Mouse (Mus musculus) embryonic facial prominence, embryonic 12.5 days (tissue): Measurements from ENCODE around the gene Palmd. TPM values are rescaled to one million over a fixed set of nuclear protein-coding genes. Genes with fewer than 3 reads are reported as not detected.

ENCODE experiments used
- ATAC-seq: fragments of 200-750 bp; cut with Nextera tagmentation; 2 replicates; pipeline ENCODE4 v1.8.0; 2017; ENCODE audit not compliant: insufficient number of reproducible peaks, insufficient read depth, low FRiP score, low TSS enrichment
- H3K27ac ChIP-seq: fragments of 300-500 bp; sonication (generic); 2 replicates; pipeline ENCODE4 v1.5.1; 2016; ENCODE audit warnings: mild to moderate bottlenecking
- H3K27me3 ChIP-seq: fragments of 300-500 bp; sonication (generic); 2 replicates; pipeline ENCODE4 v1.6.1; 2016; ENCODE audit warnings: mild to moderate bottlenecking, moderate library complexity
- H3K36me3 ChIP-seq: fragments of 300-500 bp; sonication (generic); 2 replicates; pipeline ENCODE4 v1.6.1; 2016; ENCODE audit warnings: mild to moderate bottlenecking
- H3K4me1 ChIP-seq: fragments of 300-500 bp; sonication (generic); 2 replicates; pipeline ENCODE4 v1.6.1; 2016
- H3K4me2 ChIP-seq: fragments of 300-500 bp; sonication (generic); replicated peaks from 2 replicates; pipeline ENCODE4 v1.6.1; 2016; ENCODE audit warnings: mild to moderate bottlenecking, moderate library complexity
- H3K4me3 ChIP-seq: fragments of 300-500 bp; sonication (generic); 2 replicates; pipeline ENCODE4 v1.5.1; 2016; ENCODE audit warnings: mild to moderate bottlenecking
- H3K9ac ChIP-seq: fragments of 300-500 bp; sonication (generic); 2 replicates; pipeline ENCODE4 v1.6.1; 2016; ENCODE audit warnings: mild to moderate bottlenecking, moderate library complexity
- H3K9me3 ChIP-seq: fragments of 300-500 bp; sonication (generic); 2 replicates; pipeline ENCODE4 v1.6.1; 2016; ENCODE audit warnings: mild to moderate bottlenecking, moderate library complexity
- WGBS: fragments of 180-500 bp; shearing (Covaris S2); methylation state at CpG from one replicate; pipeline ENCODE4 v1.1.7; 2016; 5-methylcytosine and 5-hydroxymethylcytosine counted together
- polyA plus RNA-seq: library from polyadenylated mRNA; unstranded; fragments of >200 nt; fragmentation: Nextera tagmentation; extraction: Ambion mirVana; gene quantifications from 2 replicates; pipeline ENCODE4 v1.2.1, GENCODE M21; 2016

The Palmd gene
- polyA plus RNA-seq, 1 experiment from 2014 or later, result 7.3 TPM

GRCm38 (mm10) chr3:116890576-116890975, 78.2 kb downstream of the Palmd start:
- 96% methylated on average over 4 of the region's 4 CpGs for whole genome bisulfite sequencing
- Histone ChIP-seq H3K4me2 (no peak overlapping the region), H3K4me3 (no peak overlapping the region), H3K27me3 (no peaks in the 10 kb centered on the region), H3K36me3 (no peaks in the 10 kb centered on the region), H3K9me3 (no peaks in the 10 kb centered on the region), H3K9ac (no peak overlapping the region), H3K27ac (no peak overlapping the region), H3K4me1 (no peaks in the 10 kb centered on the region)
- ATAC-seq, result no peak

- WGBS, result 95% methylated on average over 7 of the region's 7 CpGs
- H3K4me3 ChIP-seq, result no peak overlapping the region
- no peaks in the 10 kb centered on the region for H3K9me3 ChIP-seq
Observed at GRCm38 (mm10) chr3:116889358-116889757, 79.4 kb downstream of the Palmd start.

GRCm38 (mm10) chr3:116884941-116885340, 83.8 kb downstream of the Palmd start:
- Histone ChIP-seq H3K4me2 (no peak overlapping the region), H3K4me3 (no peak overlapping the region), H3K27me3 (no peaks in the 10 kb centered on the region), H3K4me1 (no peaks in the 10 kb centered on the region), H3K9me3 (no peaks in the 10 kb centered on the region), H3K27ac (no peak overlapping the region), H3K9ac (no peak overlapping the region), H3K36me3 (no peaks in the 10 kb centered on the region)
- 89% methylated on average over 8 of the region's 8 CpGs for WGBS
- ATAC-seq, result no peak

More at GRCm38 (mm10) chr3:116889358-116889757, 79.4 kb downstream of the Palmd start:
- ATAC-seq, result no peak
- H3K4me2 ChIP-seq, result no peak overlapping the region
- no peaks in the 10 kb centered on the region for H3K36me3 ChIP-seq
- H3K27me3 ChIP-seq, result no peaks in the 10 kb centered on the region
- no peak overlapping the region for H3K27ac ChIP-seq
- no peak overlapping the region for H3K9ac ChIP-seq
- no peaks in the 10 kb centered on the region for H3K4me1 ChIP-seq

DNA sequence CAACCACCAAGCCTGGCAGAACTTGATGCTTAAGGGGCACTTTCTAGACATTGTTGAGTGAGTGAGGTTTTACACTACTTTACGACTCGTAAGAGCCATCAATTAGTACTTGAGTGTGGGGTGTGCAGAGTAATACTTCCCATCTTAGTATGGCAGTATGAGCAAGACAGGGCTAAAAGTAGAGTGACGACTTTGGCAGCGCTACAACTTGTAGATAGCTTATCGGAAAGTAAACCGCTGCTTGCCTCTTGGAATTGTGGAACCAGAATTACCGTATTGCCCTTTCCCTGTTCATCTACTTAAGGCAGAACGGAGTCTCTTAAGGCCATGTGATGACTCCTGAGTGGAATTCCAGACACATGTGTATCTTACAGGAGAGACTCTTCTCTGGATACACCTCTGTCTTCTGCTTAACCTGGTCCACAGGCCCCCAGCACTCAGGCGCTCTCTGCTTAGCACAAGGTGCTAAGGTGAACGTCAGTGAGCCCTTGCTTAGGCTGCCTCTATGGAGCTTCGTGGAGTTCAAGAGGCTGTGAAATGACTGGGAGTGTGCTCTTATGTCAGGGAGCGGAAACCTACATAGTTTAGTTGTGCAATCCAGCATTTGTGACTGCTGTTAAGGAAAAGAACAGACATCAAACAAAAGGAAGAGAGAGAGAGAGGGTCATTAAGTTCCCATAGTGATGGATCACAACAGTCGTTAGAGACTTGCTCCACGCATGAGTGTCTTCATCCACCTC, 86.4 kb downstream of the Palmd start:
- Histone ChIP-seq H3K27me3 (no peaks in the 10 kb centered on the region), H3K4me2 (no peak overlapping the region), H3K27ac (no peak overlapping the region), H3K4me1 (no peaks in the 10 kb centered on the region), H3K9ac (no peak overlapping the region), H3K36me3 (no peaks in the 10 kb centered on the region), H3K9me3 (no peaks in the 10 kb centered on the region), H3K4me3 (no peak overlapping the region)
- 94% methylated on average over 14 of the region's 14 CpGs for WGBS
- ATAC-seq, result no peak

DNA sequence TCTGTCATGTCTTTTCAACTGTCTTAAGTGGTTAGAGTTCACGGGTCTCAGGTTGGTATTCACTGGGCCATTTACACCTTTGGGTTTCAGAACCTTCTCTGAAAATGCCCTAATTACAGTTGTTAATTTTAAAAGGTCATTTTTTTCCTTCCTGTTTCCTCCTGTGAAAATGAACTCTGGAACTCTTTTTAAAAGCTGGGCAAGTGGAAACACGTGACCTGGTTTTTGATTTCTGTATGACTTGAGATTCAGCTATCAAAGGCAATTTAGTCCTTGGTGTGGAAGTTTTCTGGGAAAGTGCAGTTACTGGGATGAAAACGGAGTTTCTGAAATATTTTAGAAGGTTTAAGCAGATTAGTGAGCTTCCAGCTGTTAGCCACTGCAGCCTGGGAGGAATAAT, 98.4 kb downstream of the Palmd start:
- H3K36me3 ChIP-seq, result no peaks in the 10 kb centered on the region
- 47% methylated on average over 3 of the region's 3 CpGs for WGBS
- H3K27me3 ChIP-seq, result no peaks in the 10 kb centered on the region
- no peak overlapping the region for H3K9ac ChIP-seq
- H3K4me1 ChIP-seq, result no peaks in the 10 kb centered on the region
- H3K4me2 ChIP-seq, result no peak overlapping the region
- no peak for ATAC-seq
- no peak overlapping the region for H3K27ac ChIP-seq
- no peaks in the 10 kb centered on the region for H3K9me3 ChIP-seq
- no peak overlapping the region for H3K4me3 ChIP-seq

Other genes starting within 250 kb of the Palmd start
- 17.2 and 19.3 TPM in 2 replicates for gene Agl, start 160.8 kb downstream of the Palmd start, polyA plus RNA-seq
- 11.1 and 11.7 TPM in 2 replicates for gene Frrs1, start 109.5 kb downstream of the Palmd start, polyA plus RNA-seq
- gene 4930455H04Rik, start 720 bp downstream of the Palmd start, polyA plus RNA-seq, result not detected in 2 replicates